Mouse (Mus musculus) right cerebral cortex, adult 18-20 months (tissue): Measurements from ENCODE around the gene Sema4c.
A peak's percentile ranks its signal among the peaks of the same experiment; 100 is the strongest.

Experiments
- DNase-seq: peaks from one replicate; pipeline ENCODE4 v3.0.0; 2022; ENCODE audit warnings: mixed read lengths

Sema4c gene

DNA sequence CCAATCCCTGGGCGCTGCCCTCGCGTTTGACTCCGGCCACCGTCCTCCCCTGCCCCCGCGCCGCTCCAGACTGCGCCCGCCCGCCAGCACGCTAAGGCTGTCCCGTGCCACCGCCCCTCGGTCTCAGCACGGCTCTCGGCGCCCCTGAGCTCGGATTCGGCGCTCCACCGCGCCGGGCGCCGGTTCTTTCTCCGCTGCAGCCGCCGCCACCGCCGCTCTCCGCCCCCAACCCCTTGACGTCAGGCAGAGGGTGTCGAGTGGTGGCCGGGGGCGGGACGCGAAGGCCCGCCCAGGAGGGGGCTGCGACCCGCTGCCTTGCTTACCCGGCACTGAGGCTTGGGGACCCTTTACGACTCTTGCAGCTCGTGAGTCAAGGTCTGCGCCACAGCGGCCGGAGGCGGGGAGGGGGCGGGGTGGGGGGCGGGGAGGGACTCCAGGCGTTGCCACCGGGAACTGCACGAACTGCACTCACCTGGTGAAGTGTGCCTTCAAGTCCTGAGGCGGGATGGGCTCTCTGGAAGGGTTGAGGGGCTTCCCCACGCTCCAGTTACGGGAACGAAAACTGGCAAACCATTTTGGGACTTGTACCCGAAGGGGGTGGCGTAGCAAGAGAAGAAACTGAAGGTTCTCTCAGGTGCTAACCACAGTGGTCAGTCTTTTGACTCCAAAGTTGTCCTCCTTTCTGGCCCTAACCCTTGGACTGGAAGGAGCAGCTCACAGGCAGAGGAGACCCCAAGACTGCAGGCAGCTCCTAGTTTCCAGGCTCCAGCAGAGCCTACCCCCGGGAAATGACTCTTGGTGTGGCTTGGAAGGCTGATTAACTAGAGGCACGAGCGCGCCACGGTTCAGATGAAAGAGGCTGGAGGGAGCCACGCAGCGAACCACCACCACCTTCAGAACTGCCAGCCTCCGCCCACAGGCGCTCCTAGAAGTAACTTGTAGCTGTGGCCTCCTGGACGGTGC lies at the start of gene Sema4c:
TSS of gene Sema4c (minus strand) at position 319 of the 963 bp plus-strand sequence.
- DNase-seq, result peak; percentile 80

DNA sequence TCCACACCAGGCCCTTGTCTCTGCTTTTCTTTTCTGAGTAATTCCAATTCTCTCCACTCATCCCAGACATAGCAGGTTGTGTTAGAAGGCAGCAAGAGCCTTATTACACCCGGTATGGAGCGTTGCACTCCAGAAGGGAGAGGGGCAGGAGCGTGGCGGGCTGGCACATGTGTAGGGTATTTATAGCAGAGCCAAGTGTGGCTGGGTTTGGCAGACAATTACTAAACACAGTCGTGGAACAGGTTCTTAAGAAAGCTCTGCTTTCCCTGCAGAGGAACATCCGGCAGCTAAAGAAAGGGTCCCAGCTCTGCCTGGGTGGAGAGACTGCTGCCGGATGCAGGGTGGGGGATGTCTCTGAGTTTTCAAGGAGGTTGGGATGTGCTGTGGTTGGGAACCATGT lies 48.8 kb upstream of the Sema4c start:
- DNase-seq, result peak; percentile 67

DNA sequence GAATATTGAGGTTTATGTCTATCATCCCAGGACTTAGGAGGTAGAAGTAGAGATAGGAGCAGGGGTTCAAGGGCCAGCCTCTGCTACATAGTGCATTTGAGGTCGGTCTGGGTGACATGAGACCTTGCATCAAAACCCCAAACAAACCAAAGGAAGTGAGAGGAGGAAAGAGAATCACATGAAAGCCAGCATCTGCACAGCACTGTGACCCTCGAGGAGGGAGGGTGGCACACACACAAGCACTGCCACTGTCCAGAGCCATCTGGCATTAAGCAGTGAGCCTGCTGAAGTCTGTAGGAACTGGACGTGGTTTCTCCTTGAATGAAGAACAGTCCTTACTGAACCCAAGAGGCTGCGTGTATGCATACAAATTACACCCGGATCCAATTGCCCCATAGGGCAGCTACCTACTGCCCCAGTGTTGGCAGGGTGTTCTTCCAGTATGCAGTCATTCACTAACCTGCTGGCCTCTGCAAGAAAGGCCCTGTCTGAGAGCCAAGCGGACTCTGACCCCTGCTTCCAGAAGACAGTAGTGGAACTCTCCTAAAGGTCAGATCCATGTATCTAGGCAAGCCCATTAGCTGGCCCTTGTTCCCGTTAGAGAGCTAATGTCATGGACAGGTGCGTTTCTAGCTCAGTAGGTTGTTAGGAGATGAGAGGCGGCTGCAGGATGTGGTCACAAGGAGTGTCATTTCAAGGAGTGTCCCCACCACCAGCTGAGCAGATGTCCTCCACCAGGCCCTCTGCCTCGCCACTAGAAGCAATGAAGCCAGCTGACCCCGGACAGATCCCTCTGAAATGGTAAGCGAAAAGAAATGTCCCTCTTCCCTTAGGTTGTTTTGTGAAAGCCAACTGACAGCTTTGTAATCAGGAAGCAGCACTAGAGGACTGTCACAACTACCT lies 46.4 kb upstream of the Sema4c start:
- no peak for DNase-seq

DNA sequence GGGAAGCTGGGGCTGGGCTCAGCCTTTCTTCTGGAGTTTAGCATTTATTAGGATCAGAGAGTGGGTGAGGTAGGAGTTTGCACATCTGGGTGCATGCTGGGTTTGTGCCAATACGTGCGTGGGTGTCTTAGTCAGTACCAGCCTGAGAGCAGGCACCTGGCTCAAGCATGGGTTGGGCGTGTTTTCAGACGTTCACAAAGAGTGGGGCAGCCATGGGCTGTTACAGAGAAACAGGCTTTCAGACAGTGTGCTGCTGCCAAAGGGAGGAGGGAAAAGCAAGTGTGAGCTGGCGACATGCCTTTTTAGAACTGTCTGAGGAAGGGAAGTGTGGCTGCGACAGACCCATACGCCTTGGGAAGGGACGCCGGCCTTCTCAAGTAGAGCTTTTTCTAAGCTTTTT lies 45.2 kb upstream of the Sema4c start:
- DNase-seq, result peak; percentile 48

DNA sequence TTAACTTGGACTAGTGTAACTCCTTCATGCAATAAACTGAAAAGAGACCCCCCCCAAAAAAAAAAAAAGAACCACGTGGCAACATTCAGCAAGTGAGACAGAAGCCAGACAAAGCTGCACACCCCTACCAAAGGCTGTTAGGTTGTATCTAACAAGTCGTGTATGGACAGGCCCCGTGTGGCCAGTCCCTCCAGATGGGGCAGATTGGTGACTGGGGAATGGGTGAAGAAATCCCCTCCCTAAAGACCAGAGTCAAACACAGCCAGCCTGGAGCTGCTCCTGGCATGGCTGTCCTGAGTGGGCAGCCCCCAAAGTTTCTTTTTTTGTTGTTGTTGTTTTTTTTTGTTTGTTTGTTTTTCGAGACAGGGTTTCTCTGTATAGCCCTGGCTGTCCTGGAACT lies 44.1 kb upstream of the Sema4c start:
- no peak for DNase-seq

DNA sequence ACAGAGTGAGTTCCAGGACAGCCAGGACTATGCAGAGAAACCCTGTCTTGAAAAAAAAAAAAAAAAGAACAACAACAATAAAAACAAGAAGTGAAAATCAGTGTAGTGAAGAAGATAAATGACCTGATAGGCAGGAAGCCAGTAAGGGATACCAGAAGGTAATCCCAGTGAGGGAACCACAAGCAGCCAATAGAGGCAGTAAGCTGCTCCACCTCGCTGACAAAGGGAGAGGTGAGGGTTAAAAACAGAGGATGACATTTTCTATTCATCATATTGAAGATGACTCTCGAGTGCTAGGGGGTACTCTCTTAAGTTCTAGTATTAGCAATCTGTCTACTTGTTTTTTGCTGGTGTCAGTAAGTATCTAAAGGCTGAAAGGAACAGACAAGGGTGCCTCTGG lies 40.3 kb upstream of the Sema4c start:
- DNase-seq, result no peak

DNA sequence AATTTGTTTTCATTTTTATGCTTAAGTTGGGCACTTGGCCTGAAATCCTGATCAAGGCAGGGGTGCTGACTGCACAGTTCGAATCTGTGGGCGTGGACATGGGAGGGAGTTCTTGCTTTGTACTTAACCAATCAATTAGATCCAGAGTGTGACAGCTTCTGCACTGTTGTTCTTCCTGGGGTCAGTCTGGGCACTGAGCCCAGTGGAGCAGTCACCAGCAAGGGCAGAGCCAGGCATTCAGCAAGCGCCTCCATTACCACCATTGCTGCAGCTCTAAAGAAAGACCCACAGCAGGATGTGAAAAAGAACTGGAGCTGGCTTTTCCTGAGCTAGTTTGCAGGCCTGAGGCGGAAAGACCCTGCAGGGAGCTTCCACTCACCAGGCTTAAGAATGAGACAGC lies 38.0 kb upstream of the Sema4c start:
- peak; percentile 30 for DNase-seq

DNA sequence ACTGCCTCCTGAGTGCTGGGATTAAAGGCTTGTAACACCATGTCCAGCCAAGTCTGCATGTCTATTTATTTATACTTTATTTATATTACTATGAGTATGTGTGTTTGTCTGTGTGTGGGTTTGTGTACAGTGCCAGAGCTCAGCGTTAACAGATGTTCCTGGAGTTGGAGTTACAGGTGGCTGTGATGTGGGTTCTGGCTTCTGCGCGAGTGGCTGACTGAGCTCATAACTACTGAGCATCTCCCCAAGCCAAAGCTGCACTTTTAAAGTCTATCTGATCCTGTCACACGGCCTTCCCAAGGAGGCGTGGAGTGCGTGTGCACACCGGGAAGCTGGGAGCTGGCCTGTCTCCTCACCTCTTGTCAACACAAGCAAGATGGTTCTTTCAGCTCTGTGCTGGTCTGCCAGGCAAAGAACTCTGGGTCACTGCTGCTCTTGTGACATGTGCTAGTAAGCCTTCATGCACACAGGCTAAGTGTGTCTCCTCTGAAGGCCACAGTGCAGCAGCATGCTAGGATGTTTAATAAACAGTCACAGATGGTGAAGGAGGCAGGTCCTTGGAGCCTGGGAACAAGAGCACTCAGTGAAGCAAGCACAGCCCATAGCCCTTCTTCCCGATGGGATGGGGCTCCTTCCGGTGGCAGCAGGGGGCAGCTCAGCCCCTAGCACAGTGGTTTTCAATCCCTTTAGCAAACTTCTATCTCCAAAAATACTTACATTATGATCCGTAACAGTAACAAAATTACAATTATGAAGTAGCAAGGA lies 37.2 kb upstream of the Sema4c start:
- no peak for DNase-seq

DNA sequence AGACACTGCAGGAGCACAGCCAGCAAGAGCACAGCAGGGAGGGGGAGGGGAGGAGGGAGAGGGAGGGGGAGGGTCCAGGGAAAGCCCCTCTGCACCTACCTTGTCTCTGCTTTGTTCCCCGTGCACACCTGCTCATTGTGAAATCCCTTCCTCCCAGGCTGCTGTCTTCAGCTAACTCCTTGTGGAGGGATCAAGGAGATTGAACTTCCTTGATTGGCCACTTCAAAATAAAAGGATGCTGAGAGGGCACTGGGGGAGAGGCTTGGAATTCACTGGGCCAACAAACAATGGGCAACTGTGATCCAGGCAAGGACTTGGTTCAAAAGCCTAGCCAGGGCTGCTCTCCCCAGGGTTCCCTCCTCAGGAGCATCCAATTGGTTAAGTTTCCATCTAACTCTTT lies 35.0 kb upstream of the Sema4c start:
- DNase-seq, result no peak

DNA sequence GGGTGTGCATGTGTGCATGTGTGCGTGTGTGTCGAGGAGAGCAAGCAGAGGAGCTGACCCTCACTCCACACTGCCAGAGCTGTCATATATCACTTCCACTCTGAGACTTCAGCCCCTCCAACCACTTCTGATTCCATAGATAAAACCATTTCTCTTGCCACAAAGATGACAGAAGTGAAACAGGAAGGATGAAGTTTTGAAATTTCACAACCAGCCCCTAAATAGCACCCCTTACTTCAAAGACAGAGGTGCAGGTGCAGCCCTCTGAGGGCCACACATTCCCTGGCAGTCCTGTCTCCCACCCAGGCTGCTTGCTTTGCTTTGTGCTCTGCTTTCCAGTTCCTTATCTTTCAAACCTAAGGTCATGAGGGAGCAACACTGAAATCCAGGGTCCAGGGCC lies 33.3 kb upstream of the Sema4c start:
- no peak for DNase-seq

DNA sequence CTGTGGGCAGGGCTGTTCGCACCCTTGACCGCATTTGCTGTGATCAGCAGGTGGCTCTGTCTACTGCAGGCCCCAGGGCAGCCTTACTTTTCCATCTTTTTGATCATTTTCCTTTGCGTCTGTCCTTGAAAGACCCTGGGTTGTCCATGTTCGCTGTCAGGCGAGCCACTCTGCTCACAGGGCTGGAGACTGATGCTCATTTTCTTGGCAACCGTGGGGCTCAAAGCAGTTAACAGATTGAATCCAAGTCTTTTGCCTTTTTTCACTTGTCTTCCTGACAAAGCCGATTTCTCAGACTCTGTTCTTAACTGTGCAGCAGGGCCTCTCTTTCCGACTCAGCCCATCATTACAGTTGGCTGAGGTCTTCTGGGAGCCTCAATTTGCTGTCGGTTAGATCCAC lies 32.5 kb upstream of the Sema4c start:
- no peak for DNase-seq

DNA sequence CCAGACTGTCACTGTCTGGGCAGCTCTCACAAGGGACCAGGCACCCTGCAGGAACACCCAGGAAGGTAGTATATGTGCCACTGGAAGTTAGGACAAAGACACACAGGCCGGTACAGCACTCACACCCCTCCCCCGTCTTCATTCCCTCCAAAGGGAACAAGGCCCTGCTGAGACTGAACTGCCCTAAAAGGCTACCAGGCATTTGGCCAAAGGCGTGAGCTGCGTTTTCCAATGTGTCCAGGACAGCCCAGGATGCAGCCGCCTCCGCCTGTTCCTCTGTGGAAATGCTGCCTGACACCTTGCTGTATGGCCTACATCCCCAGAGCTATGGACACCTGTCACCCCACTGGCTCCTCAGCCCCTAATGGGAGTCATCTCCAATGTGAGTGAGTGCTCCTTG lies 31.3 kb upstream of the Sema4c start:
- peak; percentile 18 for DNase-seq

DNA sequence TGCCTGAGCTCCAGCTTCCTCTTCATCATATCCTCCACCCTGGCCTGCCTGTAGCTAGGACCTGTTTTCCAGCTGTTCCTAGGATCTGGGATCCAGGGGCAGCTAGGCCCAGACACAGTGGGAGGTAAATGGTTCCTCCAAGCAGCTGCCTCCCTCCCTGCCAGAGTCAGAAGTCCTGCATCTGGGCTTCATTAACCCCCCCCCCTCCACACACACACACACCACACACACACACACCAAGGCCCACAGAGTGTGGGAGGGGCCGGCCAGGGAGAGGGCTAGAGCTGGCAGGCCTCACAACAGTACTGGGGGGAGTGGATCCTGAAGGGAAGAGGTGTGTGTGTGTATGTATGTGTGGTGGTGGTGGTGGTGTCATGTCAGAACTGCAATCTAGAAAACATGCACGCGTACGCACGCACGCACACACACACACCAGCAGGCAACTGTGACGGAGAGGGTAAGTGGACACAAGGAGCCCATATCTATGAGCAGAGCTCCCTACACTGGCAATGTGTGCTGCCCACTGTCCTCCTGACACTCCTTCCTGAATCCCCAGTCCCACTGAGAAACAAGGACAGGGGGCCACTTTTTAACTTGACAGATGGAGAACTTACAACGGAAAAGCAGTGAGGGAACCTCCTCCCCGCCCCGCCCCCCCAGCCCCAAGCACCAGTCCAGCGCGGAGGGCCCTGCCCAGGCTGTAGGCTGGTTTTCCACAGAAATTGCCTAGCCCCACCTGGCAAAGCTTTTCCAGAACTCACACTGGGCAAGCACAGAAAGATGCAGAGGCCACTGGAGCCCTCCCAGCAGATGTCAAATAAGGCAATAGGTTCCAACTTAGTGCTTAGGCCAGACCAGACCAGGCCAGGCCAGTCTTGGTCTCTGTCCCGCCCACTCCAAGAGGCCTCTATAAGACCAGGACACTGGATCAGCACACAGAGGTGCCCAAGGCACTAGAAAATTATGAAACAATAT lies 30.6 kb upstream of the Sema4c start:
- DNase-seq, result no peak

DNA sequence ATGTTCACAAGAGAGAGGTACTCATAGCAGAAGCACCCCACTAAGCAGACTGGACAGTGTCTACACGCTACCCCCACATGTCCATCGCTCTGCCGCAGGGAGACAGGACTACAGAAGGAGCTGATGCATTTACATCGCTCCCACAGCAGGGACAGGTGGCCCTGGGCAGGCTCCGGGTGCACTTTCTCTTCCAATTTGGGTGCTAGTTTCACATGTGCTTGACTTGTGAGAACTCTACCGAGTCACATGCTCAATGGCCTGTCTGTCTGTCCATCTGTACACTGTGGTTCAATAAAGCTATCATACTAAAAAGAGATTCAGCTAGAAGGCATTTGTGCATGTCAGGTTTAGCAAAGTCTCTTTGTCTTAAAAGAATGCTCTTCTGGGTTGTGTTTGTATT lies 29.7 kb upstream of the Sema4c start:
- DNase-seq, result no peak

DNA sequence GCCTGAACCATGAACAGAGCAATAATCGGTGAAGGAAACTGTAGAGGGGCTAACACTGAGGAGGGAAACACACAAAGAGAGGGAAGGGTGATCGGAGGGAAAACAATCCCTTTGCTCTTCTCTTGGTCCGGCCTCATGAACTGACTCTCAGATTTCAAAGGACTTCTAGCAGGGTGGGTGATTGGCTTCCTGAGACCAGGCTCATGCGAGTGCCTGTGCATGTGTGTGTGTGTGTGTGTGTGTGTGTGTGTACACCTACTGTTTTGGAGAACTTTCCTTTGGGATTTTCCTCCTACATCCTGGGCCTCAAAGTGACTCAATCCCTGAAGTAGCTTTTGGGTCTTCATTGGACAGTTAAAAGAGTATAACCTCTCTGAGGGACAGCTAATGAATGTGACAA lies 28.1 kb upstream of the Sema4c start:
- no peak for DNase-seq

DNA sequence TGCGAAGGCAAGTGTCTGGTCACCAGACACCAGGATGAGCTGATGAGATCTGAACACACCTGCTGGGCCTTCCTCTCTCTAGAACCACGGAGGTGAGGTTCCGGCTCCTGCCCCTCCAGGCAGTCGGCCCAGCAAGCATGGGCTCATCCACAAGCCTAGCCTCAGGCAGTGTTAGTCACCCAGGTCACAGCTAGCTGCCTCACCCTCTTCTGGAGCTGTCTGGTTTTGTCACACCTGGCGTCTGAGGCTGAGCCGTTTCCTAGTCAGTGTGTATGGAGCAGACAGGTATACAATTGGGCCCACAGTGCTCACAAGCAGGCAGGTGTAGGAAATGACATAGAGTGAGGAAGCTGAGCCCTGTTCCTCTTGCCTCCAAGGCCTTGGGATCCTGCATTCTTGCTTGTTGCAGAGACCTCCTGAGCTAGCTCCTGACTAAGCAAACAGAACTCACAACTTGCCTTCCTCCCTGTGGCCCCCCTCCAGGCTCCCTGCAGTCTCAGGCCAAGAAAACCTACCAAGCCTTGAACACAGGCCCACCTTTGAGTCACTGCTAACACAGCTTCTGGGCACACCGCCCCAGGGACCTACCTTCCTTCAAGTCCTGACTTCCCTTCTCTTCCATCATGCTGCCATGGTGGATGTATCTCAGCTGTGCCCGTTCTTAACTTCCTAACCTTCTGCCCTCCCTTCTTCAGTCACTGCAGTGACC lies 25.4 kb upstream of the Sema4c start:
- no peak for DNase-seq

DNA sequence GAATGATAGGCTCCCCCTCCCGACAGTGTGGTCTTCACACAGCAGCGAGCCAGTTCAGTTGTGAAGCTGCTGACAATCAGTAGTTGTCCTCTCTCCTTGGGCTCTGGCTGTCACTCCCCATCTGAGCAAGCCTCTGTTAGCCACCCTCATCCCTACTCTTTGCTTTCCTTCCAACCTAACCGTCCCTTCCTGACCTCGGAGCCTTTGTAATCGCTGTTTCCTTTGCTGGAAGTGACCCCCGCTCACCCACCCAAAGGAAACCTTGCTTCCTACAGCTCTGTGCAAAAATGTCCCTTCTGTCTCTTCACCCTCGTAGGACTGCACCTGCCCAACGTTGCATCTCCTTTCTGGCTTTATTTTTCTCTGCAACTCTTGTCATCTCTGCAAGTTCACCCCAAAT lies 24.1 kb upstream of the Sema4c start:
- DNase-seq, result no peak

DNA sequence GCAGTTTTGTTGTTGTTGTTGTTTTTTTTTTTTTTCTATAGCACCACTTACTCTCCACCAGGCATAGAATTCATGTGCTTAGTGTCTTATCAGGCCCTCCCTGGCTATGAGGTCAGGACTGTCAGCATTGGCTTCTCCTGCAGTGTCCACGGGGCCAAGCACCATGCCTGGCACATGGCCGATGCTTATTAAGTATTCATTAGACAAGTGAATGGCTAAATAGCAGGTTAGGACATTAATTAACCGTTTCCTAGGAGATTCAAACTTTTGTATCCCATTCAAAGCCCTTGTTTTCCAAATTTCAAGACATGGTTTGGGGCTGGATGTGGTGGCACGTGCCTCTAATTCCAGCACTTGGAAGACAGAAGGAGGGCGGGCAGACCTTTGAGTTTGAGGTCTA lies 23.1 kb upstream of the Sema4c start:
- DNase-seq, result no peak

DNA sequence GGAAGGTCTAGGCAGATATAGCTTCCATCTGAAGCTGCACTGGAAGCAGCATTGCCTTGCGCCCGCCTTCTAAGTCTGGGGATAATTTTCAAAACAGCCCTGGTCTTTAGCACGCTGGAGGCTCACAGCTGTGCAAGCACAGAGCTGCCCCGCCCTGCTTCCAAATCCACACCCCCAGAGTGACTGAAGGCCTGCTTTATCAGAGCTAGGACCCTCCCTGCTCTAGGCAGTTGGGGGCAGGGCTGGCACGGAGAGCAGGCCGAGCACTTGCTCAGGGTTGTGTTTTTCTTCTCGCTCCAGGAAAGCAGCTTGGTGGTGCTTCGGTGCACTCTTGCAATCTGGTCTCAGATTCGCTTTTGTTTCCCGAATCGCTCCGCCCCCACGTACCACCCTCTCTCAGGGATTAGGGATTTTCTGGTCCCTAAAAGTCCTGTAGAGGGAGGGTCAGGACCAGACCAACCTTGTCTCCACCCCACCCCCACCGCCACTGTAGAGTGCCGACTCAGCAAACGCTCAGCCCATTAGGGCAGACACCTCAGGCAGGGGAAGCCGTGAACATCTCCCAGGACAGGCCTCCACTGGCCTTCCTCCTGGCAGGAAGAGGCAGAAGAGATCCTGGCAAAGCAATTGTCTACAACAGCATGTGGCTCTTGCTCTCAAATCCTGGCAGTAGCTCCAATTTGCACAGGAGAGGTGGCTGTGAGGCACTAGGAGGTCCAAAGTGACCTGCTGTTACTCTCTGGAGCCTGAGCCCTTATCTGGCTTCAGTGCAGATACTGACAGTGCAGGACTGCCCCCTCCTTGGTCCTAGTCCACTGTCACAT lies 22.4 kb upstream of the Sema4c start:
- DNase-seq, result peak; percentile 44

DNA sequence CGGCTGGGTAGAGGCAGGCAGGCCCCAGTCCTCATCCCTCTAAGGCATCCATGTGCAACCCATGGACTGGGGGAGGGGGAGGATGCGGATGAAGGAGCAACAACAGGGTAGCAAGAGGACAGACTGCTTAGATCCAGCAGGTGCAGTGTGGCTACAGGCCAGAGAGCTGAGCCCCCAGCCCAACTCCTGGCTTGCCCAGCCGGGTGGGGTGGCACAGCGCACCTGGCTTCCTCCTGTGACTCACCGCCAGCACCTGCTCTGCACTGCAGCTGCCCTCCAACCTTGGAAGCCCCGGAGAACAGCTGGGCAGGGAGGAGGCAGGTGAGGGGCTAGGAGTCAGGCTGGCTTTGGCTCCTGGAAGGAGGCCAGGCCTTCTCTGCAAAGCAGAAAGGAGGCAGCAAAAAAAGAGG lies 21.8 kb upstream of the Sema4c start:
- no peak for DNase-seq
